Mouse (Mus musculus): ENCODE data around the gene Ets1.

Gene Ets1

DNA sequence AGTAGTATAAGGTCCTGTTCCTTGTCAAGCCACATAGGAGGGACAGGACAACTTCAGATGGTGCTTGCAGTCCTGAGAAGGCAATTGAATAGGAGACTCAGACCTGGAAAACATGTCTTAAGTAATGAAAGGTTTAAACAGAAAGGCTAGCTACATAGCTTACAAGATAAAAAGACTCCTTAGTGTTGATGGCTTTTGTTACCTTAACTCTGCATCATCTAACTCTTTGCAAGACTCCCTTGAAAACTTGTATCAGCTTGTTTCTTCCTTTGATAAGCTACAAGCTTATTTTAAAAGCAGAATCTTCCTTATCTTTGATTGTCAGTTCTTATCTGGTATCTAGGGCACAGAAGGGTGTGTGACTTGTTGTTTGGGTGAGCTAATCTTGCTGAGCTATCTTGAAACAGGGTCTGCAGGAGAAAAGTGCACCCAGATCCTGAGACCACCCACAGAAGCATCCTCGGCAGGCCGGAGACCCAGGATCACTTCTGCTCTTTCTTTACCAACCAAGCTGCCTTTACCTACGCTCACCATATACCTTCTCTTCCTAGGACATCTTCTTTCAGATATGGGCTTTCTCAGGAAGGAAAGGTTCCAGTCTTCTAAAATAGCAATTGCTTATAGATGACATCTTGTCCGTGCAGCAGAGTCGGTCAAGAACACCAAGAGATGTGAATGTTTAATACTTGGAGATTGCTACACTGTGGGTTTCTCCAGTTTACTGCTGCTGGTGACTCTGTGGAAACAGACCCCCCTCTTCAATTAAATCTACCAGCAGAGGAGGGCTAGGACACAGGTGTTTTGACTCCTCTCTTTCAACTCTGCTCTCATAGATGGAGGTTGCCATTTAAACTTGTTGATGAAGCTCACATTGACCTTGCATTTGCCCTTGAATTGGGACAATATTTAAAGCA is 19.2 kb upstream of the Ets1 start:
- DNase-seq (ENCODE audit: low spot score in 2 of 2): no peak

GRCm38 (mm10) chr9:32617430-32617768 is 18.6 kb upstream of the Ets1 start:
- DNase-seq (ENCODE audit: low spot score in 2 of 2): no peak

DNA sequence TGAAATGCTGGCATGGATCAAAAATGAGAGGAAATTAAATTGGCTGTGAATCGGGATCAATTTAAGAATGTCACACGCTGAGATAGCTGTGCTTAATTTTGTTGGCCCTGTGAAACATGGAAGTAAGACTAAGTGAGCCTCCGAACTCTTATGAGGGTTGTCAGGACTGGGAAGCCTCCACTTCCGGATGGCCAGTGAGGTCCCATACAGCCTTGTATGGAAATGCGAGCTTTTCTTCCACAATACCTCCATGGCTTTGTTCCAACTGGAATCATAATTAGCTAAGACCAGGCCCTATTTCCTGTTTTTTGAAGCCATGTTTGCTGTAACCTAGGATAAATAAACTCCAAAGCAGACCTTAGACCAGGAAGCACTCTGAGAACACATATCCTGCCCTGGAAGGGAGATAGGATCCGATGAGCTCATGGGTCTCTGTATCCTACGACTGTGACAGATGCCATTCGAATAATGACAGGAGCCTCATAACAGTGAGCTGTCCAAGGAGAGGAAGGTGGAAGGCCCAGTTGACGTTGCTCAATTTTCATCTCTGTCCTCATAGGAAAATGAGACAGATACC is 17.4 kb upstream of the Ets1 start:
- DNase-seq (ENCODE audit: low spot score in 2 of 2): no peak

DNA sequence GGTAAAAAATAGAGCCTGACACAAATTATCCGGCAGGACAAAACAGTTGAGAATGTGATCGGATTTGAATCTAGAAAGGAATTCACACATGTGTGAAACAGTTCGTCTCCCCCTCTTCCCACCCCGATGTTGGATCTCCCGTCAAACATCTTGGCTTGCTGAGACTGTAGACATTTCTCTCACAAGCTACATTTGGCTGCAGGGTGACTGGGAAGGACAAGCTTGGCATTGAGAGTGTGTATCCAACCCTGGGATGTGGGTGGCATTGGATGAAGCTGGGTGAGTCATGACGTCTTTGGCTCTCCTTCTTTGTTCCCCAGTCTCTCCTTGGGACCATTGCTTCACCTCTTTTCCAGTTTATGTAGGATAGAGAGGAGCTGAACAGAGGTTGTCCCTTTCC is 16.4 kb upstream of the Ets1 start:
- no peak for DNase-seq (ENCODE audit: low spot score in 2 of 2)

GRCm38 (mm10) chr9:32620446-32620845 is 15.6 kb upstream of the Ets1 start:
- no peak for DNase-seq (ENCODE audit: low spot score in 2 of 2)

DNA sequence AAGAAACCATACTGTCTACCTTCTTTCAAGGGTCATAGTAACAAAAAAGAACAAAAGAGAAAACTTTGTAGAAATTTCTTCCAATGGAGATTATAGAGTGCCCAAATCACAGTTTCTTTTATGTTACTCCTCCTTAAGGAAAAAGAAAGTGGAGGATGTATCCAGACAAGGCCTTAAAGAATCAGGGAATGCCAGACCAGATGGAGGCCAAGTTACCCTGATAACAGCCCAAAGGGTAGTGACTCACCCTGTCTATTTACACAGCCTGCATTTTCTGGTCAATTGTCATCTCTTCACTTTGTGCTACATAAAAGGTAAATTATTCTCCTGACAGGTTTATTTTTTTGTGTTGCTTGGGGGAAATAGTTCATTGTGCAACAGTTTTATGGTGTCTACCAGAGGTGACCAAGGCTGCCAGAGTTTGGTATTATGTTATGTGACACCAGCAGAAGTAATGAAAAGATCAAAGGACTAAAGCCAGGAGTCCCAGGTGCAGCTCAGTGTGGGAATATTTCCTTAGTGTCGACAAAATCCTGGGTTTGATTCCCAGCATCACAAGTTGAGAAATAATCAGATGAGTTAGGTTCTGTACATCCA is 6.5 kb upstream of the Ets1 start:
- DNase-seq (ENCODE audit: low spot score in 2 of 2): no peak

DNA sequence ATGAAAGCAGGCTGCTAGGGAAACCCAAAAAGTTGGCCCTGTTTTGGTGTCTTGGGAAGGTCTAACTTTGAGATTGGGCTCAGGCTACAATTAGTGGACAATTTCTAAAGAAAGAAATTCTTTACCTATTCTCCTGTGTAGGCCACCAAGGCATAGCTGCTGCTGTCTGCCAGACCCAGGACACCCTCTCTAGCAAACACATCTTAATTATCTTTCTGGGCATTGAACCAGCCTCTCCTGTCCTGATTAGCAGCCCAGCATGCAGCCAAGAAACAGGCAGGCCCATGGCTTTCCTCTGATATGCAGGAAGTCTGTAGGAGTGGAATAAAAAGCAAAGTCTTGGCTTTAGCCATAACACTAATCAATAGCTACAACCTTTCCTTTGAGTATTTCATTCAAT is 4.7 kb upstream of the Ets1 start:
- no peak for DNase-seq (ENCODE audit: low spot score in 2 of 2)

- no peak for DNase-seq (ENCODE audit: low spot score in 2 of 2)
Measured at GRCm38 (mm10) chr9:32632237-32632636, 3.8 kb upstream of the Ets1 start.

DNA sequence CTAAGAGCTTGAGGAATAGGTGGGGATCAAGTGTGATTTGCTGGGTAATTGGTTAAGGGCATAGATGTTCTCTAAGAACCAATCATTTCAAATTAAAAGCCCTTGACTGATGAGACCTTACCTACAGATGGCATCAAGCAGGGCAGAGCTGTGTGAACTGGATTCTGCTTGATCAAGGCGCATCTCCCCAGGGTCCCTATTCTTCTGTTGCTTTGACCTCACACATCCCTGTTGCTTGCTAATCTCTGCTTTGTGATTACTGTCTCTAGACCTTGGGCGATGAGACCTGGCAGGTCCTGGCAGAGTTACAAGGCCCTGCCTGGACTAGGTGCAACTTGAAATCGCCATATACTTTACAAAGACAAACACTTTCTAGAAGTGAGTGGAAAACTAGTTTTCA is 9.0 kb downstream of the Ets1 start:
- no peak for DNase-seq (ENCODE audit: low spot score in 2 of 2)

- no peak for DNase-seq (ENCODE audit: low spot score in 2 of 2)
Measured at GRCm38 (mm10) chr9:32645475-32645874, 9.5 kb downstream of the Ets1 start.

GRCm38 (mm10) chr9:32646539-32647258 is 10.7 kb downstream of the Ets1 start:
- DNase-seq (ENCODE audit: low spot score in 2 of 2): no peak

GRCm38 (mm10) chr9:32647506-32648250 is 11.7 kb downstream of the Ets1 start:
- DNase-seq (ENCODE audit: low spot score in 2 of 2): no peak

DNA sequence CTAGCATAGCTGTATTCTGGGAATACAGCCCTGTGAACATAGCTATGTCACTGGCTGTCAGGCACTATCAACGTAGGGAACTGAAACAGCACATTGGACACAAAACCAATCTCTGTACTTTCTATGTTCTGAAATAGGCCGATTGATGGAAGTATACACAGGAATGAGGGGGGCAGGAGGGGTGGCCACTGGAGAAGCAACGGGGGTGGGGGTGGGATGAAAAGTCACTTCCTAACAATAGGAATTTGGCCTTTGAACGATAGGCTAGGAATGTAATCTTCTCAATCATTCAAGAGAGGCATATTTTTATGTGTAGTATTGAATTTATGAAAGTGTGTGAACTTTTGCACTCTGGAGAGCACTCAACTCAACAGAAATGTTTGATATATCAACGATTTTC is 12.3 kb downstream of the Ets1 start:
- no peak for DNase-seq (ENCODE audit: low spot score in 2 of 2)

DNA sequence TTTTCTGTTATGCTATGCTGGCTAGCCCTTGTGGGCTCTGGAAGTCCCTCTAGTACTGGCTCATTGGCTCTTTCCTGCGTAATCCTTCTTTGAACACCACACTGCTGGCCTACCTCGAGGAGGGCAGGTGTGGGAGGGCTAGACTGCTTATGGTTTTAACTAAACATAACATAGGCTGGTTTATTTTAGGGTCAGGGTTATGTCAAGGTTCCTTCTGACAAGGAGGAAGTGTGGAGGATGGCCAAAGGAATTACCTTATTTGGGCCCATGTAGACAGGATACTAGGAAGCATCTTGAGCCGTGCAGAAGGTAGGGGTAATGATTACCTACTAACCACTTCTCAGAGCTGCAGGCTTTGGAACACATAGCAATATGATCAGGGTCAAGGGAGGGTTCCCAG is 14.7 kb downstream of the Ets1 start:
- no peak for DNase-seq (ENCODE audit: low spot score in 2 of 2)

DNA sequence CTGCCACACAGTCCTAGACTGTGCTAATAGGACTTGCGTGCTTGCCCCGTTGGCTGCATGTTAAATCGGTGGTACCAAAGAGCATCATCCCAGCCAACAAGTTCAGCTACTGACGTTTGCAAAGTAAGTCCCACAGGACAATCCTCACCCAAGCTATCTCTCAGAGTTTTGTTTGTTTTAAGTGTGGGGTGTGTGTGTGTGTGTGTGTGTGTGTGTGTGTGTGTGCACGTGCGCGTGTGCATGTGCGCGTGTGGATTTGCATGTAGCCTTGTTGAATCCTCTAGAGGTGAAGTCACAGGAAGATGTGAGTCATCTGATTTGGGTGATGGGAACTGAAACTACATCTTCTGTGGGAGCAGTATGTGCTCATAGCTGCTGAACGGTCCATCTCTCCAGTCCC is 16.1 kb downstream of the Ets1 start:
- DNase-seq (ENCODE audit: low spot score in 2 of 2): no peak

GRCm38 (mm10) chr9:32654305-32654704 is 18.3 kb downstream of the Ets1 start:
- no peak for DNase-seq (ENCODE audit: low spot score in 2 of 2)

DNA sequence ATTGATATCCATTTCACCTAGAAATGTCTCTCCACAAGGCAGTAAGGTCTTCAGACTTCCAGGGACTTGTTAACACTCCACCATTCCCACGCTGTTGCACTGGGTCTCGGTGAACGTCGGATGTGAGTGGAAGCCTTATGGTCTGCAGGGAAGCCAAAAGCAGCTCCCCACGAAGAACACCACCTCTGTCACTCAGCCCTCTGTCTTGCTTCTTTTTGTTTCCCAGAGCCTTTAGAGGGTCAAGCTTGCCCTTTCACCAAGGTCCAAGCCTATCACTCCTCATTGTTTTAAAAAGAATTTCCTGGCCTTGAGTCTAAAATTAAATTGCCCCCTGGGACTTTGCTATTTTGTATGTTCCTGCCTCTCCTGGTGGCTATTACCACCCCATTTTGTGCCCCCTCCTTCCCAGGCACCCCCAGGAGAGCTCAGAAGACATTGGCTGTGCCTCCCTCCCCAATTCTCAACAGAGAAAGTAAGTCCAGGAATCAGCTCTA is 20.4 kb downstream of the Ets1 start:
- DNase-seq (ENCODE audit: low spot score in 2 of 2): no peak

GRCm38 (mm10) chr9:32657124-32657523 is 21.1 kb downstream of the Ets1 start:
- no peak for DNase-seq (ENCODE audit: low spot score in 2 of 2)

DNA sequence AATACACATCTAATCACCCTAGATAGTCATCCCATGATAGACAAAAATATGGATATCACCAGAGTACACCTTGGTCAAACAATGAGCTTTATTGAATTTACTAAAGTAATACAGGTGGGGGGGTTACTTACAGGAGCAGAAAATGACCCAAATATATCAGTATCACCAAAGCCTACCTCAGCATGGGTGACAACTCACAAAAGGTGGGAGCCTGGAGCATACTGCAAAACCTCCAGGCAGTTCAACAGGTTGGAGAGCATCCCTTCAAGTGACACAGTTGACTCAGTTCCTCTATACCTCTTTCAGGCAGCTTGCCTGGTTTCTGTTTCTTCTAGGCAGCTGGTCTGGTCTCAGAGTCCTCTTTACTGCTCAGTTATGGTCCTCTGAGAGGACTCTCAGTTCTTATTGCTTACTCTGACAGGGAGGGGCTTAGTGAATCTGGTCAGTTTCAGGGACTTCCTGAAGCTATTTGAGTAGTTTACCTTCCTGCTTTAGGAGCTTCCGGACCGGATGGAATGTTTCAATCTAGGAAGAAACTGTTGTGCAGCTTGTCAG is 24.5 kb downstream of the Ets1 start:
- no peak for DNase-seq (ENCODE audit: low spot score in 2 of 2)

GRCm38 (mm10) chr9:32661071-32661470 is 25.1 kb downstream of the Ets1 start:
- no peak for DNase-seq (ENCODE audit: low spot score in 2 of 2)

- DNase-seq (ENCODE audit: low spot score in 2 of 2): no peak
Measured at GRCm38 (mm10) chr9:32661561-32661960, 25.5 kb downstream of the Ets1 start.

Data from frontal cortex, postnatal 14 days (tissue).